Mouse (Mus musculus): ENCODE results near the gene Cc2d2b.

Gene Cc2d2b

DNA sequence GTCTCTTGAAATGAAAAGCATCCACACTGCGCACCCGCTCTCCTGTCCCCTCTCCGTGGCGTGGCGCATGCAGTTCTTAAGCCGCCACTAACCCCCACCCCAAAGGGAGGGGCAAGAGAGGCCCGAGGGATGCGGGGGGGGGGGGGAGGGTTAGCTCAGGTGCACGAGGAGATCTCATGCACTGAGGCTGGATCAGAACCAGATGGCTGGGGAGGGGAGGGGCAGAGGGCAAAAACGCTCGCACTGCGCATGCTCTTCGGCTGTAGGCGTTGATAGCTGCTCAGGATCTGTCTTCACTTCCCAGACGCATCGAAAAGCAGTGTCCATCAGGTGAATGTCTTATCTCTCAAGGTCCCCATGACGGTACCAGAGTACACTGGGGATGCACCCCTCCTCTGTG, at the start of gene Cc2d2b:
Gene Cc2d2b, plus strand, starts transcription at position 195 of the 400 bp plus-strand sequence.
- DNase-seq: no peak

DNA sequence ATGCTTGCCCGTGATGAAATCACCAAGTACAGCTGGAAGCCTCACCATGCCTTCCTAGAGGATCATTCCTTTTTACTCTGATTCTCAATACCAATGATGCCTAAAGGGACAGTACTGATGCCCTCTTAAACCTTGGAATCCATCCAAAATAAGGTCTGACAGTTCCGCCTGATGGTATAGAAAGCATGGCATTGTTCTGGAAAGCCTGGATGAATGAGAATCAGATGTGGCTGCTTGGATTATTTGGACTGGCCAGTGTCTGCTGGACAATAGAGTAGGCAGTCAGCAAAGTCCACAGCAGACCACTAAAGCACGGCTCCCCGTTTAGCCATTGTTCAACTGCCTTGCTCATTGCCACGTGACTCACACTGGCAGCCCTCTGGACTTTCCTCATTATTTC, 48.7 kb upstream of the Cc2d2b start:
- DNase-seq: no peak

DNA sequence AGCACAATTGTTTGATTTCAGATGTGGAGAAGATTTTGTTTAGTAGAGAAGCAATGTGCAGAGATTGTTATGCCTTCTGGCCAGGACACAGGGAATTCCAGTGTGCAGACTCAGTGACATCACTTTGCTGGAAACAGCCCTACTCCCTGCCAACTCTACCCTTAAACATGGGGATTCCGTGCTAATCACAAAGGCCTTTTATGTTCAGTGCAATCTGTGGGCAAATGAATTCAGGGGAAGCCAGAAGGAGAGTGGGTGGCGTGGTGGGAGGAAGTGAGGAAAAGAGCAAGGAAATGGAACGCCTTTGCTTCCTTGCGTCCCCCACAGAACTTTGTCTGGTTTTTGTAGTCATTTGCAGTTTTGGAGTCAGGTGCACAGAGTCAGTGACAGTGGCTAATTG, 46.1 kb upstream of the Cc2d2b start:
- DNase-seq: no peak

DNA sequence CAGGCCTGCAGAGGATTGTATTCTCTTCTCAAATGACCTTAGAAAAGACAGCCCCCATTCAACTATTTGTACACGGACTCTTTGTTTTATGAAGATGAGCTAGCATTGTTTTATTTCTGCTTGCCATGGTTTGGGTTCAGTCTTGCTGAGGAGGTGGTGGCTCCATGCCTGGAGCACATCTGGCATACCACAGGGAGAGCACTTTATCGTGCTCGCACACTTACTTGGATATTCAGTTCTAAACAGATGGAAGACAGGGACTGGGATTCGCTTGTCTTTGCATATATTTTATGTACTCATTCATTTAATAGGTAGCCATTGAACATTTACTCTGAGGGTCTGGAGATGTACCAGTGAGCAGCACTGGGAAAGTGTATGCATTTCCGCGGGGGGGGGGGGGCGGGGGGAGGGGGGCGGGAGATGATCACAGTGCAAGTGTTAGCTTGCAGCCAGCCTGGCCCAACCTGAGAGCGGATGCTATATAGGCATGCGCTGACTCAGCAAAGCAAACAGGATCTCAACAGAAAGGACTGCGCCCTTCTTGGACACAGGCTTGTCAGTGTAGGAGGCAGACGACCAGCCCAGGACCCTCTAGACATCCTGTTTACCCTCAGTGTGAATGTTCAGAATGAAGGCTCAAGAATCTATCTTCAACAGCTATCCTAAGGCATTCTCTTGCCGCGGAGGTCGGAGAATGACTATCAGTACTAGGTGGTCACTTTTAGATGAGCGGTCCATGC, 35.5 kb upstream of the Cc2d2b start:
- DNase-seq: no peak

DNA sequence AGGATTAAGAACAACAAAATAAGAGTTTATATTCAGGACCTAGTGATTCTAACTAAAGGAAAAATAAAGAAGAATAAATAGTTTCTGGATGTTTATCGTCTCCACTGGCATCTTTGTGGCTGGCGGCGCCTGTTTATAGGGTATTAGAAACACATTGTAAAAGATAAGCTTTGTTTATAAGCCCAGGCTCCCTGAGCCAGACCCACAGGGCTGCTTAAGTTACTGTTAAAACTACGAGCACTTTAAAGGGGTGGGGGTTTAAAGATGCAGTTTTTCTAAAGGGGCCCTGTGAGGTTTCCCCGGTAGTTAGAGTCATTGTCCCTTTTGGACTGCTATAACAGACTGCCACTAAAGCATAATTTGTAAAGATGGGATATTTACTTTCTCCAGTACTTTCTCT, 33.9 kb upstream of the Cc2d2b start:
- DNase-seq: no peak

DNA sequence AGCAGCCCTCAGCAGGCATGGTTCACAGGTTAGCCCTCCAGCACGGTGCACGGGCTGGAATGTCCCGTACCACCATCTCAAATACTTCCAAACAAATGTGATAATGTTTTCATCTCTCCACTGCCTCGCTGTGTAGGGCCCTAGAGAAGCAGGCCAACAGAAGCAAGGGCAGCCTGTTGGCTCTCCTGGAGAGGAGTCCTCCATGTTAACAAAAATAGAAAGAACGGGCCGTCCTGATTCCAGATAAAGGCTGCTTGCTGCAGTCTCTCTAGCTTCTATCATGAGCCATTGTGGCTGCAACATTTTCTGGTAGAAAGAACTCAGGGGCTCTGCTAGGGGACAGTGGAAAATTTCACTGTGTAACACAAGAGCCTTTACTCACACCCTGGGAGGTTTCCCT, 31.6 kb upstream of the Cc2d2b start:
- no peak for DNase-seq

DNA sequence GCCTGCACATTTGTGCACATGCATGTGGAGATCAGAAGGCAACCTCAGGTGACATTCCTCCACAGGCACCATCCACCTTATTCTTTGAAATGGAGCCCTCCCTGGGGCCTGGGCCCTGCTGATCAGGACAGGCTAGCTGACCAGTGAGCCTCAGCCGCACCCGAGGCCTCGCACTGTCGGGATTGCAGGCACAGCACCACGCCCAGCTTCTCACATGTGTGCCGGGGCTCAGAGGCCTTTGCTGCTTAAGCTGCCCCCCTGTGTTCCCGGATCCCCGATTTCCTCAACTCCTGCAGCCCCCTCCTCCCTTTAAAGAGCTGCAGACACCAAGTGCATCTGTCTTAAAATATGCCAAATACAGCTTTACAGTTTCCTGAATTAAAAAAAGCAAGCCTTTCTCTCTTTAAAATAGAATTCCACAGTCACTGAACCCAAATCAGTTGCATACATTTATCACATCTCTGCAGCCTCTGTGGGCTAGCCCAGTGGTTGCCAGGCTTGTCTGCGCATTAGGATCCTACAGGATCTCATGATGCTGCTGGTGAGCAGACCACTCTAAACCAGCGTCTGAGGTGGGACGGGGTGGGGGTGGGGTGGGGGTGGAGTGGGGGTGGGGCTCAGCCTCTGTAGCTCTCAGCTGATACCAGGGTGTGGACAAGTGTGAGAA, 29.0 kb upstream of the Cc2d2b start:
- DNase-seq: no peak

DNA sequence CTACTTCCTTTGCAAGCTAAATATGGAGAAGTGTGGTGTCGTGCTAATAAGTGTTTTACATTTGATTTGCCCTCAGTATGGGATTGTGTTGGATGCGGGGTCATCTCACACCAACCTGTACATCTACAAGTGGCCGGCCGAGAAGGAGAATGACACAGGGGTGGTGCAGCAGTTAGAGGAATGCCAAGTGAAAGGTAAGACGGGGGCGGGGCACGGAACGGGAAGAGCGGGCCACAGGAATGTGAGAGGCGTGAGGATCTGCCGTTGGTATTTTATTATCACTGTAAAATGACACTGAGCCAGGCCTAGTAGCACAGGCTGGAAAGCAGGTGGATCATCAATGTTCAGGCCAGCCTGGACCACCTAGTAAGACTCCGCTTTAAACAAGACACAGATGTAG, 28.2 kb upstream of the Cc2d2b start:
- no peak for DNase-seq

DNA sequence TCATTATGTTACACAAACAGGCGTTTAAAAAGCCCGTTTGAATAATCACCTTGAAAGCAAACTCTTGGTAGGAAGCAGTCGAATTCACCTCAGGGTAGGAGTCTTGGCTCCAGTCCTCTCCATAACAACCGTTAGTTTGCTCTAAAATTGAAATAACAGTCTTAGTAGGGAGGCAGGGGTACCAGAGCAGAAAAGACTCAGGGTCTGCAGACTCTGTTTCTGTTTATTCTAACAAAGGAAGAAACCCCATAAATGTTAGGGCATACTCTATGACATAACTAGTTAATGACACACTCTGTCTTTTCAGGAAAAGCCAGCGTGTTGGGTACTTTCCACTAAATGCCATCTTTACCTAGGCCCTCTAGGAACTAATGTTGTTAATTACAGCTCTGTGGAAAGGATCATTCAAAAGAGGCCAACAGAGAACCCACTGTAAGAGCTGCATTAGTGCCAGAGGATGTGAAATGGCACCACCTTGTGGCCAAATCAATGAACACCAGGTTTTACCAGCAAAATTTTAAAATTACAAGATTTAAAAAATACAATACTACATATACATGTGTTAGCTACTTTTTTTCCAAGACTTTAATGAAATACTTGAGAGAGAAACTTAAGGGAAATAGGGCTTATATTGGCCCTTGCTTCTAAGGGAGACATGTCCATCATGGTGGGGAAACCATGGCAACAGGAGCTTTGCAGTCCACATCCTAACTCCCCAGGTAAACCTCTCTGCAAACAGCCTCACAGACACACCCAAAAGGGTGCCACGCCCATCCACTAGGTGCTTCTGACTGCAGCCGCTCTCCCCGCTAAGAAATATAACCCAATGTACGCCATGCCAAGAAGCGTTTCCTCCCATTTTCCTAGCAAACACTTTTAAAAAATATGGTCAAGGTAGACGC, 26.2 kb upstream of the Cc2d2b start:
- peak; percentile 58 for DNase-seq

DNA sequence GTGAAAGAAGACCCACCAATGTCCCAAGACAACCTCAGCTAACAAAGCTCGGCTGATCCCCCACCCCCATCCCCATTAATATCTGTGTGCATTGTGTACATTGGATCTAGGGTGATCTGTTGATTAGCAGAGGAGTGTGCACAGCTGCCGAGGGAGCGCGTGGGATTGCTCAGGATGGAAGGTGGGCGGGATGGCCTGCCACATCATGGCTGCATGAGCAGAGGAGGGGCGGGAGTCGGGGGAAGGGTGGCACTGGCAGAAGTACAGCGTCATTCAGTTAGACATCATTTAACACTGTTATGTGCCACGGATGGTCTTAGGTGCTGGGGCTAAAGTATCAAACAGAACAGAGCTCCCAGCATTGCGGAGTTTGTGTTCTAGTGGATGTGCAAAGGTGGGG, 25.0 kb upstream of the Cc2d2b start:
- no peak for DNase-seq

DNA sequence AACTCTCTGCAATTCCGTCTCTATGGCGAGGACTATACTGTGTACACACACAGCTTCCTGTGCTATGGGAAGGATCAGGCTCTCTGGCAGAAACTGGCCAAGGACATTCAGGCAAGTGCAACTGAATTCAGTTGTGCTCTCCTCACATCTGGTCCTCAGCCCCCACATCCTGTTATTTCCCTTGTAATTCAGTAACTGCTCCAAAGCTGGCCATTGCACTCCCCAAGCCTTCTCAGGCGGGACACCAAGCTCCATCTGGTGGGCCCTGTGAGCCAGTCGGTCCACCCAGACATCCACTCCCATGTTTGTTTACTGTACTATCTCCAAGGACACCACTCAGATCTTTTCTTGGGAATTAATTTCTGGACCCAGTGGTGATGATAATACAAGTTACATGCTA, 22.4 kb upstream of the Cc2d2b start:
- no peak for DNase-seq

DNA sequence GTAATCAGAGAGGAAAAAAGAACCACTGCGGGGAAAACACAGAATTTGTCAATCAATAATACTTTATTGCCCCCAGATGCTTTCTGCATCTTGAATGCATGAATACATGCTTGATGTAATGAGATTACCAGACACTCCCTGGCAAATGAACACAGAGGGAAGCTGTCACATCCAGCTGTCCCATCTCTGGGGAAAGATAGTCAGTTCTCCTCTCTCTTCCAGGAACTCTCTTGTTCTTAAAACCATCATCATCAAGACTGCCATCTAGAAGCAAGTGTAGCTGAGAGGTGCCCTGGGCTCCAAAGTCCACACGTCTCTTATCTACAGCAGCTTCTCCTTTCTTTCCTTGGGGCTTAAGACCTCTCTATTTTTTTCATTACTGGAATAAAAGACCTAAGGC, 21.9 kb upstream of the Cc2d2b start:
- no peak for DNase-seq

DNA sequence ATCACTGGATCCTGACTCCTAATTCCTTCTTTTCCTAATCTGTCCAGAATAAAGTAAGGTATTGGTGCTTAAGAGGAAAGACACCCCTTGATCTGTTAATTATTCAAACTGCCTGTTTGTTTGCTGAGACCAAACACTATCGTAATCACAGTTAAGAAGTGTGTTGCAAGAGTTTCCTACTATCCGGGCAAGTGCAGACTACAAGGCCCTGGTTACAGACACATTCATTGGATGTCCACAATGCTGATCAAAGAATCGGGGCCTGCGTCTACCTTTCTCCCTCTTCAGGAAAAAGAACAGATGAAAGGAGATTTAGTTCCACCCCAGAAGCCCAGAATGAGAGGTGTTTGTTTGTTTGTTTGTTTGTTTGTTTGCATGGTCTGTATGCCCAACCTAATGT, 20.3 kb upstream of the Cc2d2b start:
- no peak for DNase-seq

DNA sequence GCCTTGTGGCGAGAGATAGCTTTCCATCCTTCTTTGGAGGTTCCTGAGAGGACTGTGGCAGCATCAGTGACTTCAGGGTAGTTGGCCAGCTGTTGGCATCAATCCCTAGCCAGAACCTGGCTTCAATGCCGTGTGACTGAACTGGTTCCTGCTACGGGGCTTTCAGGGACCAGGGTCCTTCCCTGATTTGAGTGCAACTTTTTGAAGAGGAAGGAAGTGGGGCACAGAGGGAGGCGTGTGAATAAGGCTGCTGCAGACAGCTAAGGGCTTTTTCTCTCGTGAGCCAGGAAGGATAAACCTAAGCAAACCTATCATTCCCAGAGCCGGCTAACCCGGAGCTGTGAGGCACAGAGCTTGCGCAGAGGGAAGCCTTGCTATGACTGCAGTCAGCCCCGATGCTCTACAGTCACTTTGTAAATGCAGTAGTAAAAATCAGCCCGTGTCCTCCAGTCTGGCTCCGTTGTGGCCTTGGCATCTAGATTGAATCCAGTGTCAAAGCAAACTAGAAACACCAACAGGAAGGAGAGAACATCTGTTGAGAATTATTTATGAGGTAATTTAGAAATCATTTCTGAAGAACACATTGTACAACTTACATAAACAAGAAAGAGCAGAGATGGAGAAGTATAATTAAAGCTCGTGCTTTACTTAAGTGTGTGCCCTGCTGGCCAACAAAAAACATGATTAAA, 19.7 kb upstream of the Cc2d2b start:
- DNase-seq: no peak

DNA sequence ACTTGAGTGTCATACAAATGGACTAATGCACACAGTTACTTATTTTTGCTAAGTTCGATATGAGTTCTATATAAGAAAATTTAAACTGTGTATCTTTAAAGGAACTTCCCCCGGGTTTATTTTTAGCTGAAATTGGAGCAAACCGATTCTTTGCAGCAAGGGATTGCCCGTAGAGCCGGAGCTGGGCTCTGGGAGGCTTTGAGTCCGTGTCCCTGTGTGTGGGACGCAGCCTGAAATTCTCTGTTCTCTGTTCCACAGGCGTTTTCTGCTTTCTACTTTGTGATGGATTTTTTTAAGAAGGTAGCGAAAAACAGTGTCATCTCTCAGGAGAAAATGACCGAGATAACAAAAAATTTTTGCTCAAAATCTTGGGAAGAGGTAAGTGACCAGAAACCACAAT, 15.1 kb upstream of the Cc2d2b start:
- no peak for DNase-seq

DNA sequence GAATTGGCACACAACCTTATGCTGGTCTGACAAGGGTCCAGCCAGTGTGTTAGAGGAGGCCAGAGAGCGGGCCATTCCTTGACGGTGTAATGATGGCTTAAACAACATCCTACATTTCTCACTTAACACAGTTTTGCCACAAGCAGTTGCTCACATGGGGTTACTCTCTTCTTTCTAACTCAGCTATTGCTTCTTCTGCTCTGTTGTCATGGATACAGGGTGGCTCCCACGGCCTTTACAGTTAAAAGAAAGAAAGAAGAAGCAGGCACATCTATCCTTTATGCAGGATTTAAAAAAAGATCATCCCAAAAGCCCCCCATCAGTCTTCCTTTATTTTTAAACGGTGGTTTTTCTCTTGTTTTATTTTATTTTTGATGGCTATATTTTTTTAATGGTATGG, 14.7 kb upstream of the Cc2d2b start:
- no peak for DNase-seq

DNA sequence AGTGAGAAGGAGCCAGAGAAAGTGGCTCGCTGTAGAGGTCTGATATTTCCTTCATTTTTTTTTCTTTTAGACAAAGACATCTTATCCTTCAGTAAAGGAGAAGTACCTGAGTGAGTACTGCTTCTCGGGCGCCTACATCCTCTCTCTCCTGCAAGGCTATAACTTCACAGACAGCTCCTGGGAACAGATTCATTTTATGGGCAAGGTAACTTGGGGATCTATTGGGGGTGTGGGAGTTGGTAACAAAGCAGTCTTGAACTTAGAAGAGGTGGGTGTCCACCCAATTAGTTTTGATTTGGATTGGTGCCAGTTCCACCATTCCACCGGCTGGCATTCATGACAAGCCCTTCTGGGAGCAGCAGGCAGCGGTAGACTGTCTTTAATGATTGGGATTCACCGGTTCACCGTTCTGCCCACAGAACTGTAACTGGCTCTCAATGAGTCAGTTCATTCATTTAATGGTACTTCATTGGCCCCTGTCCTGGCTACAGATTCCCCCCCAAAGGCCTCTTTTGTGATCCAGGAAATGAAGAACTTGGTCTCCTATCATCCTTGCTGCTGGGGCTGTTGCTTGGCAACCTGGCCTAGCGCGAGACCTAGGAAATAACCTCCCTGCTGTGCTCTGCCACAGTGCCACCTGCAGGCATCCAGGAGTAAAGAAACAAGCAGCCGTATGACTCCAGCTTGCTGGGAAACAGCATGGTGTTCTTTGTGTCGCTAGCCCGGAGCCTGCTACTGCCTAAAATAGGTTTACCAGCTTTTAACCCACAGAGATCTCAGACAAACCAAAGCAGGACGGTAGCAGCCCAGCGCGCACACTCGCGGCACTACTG, 11.7 kb upstream of the Cc2d2b start:
- peak; percentile 72 for DNase-seq

DNA sequence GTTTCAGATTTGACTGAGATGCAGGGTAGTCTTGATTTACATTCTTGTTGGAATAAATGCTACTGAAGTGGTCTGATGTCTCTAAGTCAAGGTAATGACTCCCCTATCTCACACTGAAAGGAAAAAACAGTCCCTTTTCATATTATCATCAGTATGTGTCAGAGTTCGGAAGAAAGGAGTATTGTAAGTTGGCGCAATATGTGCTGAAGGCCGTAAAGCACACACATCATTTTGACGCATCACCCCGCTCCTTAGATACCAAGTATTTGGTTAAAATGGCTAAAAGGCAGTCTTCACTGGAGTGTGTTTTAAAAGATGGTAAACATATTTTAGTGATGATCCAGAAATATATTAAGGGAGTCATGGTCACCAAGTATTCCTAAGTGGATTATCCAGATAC, 10.9 kb upstream of the Cc2d2b start:
- DNase-seq: no peak

DNA sequence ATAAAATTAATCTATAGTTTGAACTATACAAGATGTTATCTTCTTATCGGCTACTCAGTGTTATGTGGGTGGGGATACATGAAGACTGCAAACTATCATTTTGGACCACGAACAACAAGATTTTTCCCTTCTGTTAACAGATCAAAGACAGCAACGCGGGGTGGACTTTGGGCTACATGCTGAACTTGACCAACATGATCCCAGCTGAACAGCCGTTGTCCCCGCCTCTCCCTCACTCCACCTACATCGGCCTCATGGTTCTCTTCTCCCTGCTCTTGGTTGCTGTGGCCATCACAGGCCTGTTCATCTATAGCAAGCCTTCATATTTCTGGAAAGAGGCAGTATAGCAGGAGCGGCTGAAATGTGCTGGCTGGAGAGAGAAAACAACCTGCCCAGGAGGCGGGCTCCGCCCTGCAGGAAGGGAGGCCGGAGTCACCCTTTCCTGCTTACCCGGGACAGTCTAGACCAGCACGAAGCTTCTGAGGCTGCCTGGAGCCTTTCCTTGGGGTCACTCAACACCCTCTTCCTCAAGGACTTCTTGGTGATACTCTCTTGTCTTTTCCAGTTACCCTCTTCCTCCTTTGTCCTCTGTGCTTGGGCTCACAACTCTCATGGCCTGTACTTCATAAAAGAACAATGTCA, 9.7 kb upstream of the Cc2d2b start:
- no peak for DNase-seq

DNA sequence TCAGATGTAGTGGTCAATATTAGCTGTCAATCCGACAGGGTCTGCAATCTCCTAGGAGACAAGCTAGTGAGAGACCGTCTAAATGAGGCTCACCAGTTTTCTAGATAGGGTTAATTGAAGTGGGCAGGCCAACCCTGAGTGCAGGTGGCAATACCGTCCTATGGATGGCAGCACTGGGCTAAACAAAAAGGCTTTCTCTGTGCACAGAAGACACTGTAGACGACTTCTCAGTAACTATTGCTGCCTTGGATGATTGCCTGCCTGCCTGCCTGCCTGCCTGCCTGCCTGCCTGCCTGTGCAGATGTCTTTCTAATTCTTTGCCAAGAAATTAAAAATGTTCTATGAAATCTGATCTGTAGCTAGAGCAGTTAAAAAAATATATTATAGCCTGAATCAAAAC, 1.9 kb upstream of the Cc2d2b start:
- no peak for DNase-seq

DNA sequence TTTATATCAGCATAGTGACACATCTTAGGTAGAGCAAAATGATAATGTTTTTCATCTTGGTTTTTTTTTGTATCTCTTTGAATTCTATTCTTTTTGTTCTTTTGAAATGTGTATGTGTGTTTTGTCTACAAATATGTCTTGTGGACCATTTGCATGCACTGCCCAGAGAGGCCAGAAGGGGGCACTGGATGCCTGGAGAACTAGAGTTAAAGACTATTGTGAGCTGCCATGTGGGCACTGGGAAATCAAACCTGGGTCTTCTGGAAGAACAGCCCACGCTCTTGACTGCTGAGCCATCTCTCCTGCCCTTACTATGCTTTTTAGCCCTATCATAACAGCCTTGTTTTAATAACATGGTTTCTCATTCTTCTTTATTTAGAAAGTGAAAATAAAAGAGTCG, 5.8 kb downstream of the Cc2d2b start:
- peak; percentile 82 for DNase-seq

DNA sequence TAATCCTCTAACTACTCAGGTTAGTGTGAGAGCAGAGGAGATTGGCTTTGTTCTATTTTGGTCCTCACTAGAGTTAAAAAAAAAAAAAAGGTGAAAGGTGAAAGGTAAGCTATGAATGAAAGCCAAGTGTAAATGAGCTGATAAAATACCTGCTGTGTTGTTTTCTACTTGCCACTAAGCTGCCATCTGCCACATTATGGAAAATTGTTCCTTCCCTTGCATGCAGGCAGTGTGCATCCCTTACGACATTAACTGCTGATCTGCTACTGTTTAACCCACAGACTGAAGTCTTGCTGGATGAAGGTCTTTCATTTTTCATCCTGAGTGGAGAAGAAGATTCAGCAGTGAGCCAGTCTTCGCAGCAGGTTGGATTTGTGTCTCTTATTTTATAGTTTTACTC, 11.5 kb downstream of the Cc2d2b start:
- no peak for DNase-seq
